Mouse (Mus musculus) embryo, embryonic 10 days (tissue): ENCODE data around the gene Usp6nl.

Experiments used
- DNase-seq: peaks from one replicate; pipeline ENCODE4 v3.0.0-alpha.2; 2015; ENCODE audit warnings: low spot score

Gene Usp6nl

GRCm38 (mm10) chr2:6423661-6424550, 101.4 kb downstream of the Usp6nl start:
- DNase-seq, result no peak

DNA sequence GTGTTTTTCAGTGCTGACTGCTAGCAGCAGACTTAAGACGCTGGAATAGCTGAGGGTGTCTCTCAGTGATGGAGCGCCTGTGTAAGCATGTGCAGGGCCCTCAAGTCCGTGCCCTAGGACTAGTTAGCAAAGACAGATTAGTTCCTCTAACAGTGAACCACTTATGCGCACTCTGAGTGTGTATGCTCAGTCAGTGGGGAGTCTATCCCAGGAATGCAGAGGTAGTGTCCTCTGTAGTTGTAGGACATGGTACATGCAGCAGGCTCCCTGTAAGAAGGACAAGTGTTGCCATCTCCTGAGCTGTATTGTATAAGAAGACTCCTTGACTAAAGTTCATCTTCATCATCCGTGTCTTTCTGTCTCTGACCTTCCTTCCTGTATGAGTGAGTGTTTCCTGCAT, 102.4 kb downstream of the Usp6nl start:
- DNase-seq, result no peak

GRCm38 (mm10) chr2:6436085-6436950, 113.9 kb downstream of the Usp6nl start:
- DNase-seq, result peak; percentile 75

GRCm38 (mm10) chr2:6441688-6442087, 119.2 kb downstream of the Usp6nl start:
- DNase-seq, result no peak

- no peak for DNase-seq
Measured at GRCm38 (mm10) chr2:6442302-6442701, 119.8 kb downstream of the Usp6nl start.

GRCm38 (mm10) chr2:6444015-6444414, 121.5 kb downstream of the Usp6nl start:
- no peak for DNase-seq

DNA sequence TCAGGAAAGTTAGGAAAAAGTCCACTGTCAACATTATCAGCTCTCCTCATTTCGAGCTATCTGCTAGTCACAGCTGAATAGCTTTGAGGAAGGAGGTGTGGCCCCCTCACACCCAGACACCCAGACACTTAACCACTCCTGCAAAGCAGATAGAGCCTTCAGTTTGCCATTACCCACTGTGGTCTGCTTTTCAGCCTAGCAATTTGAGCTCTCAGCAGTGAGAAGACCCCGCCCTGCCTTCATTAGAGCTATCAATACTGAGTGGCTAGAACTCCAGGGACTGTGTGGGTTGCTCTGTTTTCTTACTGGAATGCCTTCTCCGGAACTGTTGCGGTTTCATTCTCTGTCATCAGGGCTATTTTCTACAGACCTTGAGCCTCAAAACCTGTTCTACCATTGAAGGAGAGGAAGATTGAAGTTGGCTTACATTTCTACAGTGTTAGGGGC, 122.3 kb downstream of the Usp6nl start:
- no peak for DNase-seq

GRCm38 (mm10) chr2:6445858-6446257, 123.4 kb downstream of the Usp6nl start:
- DNase-seq, result no peak

GRCm38 (mm10) chr2:6448880-6449279, 126.4 kb downstream of the Usp6nl start:
- DNase-seq, result no peak

DNA sequence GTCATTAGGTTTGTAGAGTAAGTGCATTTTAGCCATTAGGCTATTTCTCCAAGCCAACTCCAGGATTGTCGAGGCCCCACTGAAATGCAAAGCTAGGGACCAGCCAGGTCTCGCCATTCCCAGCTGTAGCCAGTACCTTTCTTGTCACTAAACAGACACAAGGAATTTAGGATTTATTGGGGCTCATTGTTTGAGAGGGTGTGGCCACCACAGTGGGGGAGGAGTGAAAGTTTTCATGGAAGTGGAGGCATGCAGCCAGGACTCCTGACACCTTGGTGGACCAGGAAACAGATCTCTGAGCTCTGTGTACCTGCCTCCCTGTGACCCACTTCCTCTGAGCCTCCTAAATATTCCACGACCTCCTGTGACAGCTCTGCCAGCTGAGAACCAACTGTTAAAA, 127.2 kb downstream of the Usp6nl start:
- DNase-seq, result no peak

GRCm38 (mm10) chr2:6450544-6450943, 128.1 kb downstream of the Usp6nl start:
- no peak for DNase-seq

- no peak for DNase-seq
Measured at GRCm38 (mm10) chr2:6454941-6455516, 132.6 kb downstream of the Usp6nl start.

DNA sequence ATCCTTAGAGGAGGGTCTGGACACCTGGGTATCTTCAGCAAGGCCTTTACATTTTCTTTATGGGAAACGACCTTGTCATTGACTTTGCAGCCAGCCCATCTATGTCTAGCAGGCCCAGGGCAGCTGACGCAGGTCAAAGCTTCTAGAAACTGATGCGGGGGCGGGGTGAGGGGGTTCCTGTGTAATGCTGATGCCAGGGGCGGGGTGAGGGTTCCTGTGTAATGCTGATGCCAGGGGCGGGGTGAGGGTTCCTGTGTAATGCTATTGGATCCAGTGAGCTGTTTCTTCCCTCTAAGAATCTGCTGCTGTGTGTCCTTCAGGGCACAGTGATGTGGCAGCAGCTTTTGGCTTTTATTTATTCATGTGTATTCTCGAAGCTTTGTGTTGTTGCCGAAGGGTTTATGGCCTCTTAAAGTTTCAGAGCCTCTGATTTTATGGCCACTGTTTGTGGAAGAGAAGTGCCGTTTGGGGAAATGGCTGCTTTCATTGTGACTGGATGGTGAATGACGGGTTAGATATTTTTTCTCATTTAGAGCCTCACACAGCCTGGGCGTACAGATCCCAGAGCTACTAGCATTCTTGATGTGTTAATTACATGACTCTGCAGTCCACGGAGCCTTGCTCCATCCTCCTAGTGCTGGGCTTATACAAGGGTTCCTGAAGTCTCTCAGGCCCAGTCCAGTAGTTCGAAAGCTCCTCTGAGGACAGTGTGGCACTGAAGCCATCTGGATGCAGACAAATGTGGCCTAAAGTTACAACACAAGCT, 137.0 kb downstream of the Usp6nl start:
- no peak for DNase-seq

- no peak for DNase-seq
Measured at GRCm38 (mm10) chr2:6462306-6462705, 139.8 kb downstream of the Usp6nl start.

DNA sequence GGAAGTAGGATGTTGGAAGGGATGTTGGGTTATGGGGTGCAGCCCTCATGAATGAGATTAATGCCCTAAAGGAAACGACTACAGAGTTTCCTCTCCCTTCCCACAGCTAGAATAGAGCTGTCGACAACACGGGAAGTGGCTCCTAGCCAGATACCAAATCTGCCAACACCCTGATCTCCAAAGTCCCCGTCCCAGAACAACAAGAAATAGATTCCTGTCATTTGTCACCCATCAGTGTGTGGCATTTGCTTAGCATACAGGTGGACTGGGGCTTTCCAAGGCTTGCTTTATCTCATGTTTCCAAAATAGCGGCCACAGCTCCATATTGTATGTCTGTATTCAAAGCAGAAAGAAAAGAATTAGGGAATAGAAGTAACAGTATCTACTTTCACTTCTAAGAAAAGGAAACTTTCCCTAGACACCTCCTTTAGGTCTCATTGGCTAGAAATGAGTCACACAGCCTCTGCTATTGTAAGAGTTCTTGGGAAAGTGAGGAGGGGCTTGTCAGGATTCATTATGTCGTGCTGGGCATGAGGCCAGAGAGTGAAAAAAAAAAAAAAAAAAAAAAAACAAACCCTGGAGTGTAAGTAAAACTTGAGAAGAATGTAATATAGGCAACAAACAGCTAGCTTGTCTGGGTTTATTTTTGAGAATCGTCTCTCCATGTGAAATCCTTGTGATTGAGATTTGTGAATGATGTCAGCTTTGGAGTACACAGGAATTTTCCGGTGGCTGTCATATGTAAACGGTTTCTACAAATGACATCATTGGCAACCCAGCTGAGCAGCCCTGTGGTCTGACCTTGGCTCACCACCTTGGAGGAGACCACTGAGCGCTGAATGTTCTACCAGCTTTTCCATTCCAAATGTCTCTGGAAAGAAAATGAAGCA, 141.6 kb downstream of the Usp6nl start:
- no peak for DNase-seq

- DNase-seq, result no peak
Measured at GRCm38 (mm10) chr2:6466396-6466795, 143.9 kb downstream of the Usp6nl start.

- DNase-seq, result no peak
Measured at GRCm38 (mm10) chr2:6467318-6467717, 144.9 kb downstream of the Usp6nl start.

- DNase-seq, result peak; percentile 92
Measured at GRCm38 (mm10) chr2:6469164-6469563, 146.7 kb downstream of the Usp6nl start.

GRCm38 (mm10) chr2:6471110-6471611, 148.7 kb downstream of the Usp6nl start:
- DNase-seq, result no peak

- no peak for DNase-seq
Measured at GRCm38 (mm10) chr2:6473829-6474228, 151.4 kb downstream of the Usp6nl start.
